Mouse (Mus musculus): Measurements from ENCODE around the gene Tceal9.
"Not testable (repeated sequence)": the region's sequence is repeated elsewhere in the genome, so short reads cannot be mapped to it uniquely, and the experiment has no call there.

Tceal9 gene

DNA sequence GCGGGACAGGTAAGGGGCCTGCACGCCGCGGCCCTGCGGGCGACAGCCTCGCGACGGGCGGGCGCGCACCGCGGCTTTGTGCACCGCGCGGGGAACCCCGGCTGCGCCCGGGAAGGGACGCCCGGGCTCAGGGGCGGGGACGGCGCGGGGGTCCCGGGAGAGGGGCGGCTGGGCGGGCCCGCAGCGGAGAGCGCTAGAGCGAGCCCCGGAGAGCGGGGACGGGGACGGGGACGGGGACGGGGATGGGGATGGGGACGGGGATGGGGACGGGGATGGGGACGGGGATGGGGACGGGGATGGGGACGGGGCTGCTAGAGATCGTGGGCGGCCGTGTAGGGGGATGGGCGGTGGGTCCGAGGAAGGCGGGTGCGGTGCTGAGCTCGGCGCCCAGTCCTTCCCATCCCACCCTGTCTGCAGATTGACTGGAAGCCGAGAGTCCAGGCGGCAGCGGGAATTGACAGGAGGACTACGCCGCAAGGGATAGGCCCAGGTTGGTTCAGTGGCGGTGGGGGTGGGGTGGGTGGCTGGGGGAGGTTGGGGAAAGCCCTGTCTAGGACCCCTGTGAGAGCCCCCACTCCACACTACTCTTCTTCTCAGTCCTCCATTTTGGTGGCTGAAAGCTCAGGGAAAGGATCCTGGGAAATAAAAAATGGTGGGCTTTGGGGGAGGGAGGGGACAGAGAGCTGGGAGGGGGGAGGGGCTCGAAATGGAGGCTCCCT lies 25.7 kb downstream of the Tceal9 start:
- not testable (repeated sequence) for DNase-seq (ENCODE audit: low spot score in 2 of 2)

DNA sequence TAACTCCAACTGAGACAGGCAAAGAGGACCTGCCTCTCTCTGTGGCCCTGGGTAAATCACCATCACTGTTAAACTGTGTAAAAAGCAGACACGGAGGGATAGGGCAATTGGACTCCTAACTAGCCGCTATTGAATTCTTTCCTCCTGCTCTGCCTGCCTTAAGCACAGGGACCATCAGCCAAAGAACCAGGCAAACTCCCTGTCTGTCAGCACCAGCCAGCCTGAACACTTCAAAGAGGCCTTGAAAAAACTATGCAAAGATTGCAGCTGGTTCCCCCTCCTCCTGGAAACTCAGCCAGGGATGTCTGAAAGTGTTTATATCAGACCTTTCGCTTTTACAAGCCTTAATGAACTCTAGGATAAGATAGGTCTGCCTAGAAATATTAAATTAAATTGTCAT lies 29.7 kb downstream of the Tceal9 start:
- DNase-seq (ENCODE audit: low spot score in 2 of 2) = no peak

DNA sequence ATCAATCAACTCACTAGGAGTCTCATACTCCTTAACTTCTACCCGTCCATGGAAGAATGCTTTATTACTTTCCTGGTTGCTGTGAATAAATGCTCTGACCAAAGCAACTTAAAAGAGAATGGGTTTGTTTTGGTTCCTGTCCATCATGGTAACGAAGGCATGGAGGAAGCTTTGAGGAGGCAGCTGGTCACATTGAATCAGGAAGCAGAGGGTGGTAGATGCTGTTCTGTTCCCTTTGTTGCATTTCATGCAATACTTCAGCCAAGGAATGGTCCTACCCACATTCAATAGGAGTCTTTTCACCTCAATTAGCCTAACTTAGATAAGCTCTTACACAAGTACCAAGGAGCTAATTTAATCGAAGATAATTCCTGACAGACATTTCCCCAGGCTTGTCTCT lies 30.5 kb downstream of the Tceal9 start:
- DNase-seq (ENCODE audit: low spot score in 2 of 2) = no peak

DNA sequence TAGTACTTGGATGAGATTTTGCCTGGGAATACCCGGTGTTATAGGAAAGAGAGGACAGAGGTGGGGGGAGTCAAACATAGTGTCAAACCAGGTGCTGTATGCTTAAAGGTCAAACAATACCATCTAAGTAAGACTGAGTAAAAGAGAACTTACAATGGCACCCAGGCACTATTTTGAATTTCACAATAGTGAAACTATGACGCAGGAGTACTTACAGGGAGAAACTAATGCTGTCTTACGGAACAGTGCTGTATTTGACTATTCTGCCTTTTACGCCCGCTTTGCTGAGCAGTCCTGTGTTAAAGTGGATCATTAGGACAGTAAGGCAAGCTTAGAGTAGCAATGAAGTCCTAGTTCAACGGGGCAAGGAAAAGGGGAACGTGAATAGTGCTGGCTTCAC lies 32.7 kb downstream of the Tceal9 start:
- no peak for DNase-seq (ENCODE audit: low spot score in 2 of 2)

DNA sequence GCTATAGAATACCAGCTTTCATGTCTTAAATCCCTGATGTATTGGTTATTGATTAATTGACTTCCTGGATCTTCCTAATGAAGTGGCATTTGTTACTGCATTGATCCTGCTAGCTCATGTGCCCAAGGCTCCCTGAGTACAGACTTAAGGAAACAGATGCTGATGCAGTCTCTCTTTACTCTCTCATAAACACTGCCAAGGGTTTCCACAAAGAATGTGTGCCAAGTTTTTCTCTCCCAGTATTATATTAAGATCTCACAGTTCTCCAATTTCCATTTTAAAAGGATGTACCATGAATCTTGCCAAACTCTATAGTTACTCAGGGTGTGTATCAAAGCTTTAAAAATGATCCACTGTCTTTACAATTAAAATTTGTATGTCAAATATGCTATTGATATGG lies 33.5 kb downstream of the Tceal9 start:
- DNase-seq (ENCODE audit: low spot score in 2 of 2) = no peak

DNA sequence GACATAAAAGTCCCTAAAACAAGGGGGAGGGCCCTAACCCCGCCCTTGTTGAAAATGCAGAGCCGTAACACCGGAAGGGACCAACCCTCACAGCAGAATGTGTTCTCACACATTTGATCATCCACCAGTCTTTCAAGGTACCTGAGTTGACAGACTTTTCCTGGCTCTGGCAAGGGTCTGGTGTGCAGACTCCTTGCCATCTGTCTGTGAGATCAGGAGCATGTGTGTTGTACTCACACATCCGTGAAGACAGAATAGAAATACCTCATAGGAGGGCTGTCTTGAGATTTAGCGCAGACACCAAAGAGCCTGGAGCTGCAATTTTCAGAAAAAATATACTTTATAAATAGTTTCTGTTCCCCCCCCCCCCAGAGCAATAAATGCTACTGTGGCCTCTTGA lies 34.5 kb downstream of the Tceal9 start:
- DNase-seq (ENCODE audit: low spot score in 2 of 2) = no peak

DNA sequence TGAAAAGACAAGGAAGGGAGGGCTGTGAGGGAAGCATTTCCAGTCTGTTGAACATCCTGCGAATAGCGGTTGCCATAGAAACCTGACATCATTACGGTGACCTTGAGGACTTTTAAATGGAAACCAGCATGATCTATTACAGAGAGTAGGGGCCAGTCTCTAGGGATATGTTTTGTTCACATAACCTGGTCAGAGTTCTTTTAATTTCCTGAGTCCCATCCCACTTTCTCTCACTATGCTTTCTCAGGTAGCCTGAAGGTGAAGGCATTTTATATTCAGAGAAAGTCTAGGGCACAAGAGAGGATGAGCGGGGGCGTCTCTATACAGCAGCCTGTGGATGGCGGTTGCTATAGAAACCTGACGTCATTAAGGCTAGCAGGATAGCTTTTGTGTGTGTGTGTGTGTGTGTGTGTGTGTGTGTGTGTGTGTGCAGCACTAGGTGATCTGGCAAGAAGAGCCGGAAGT lies 46.0 kb downstream of the Tceal9 start:
- no peak for DNase-seq (ENCODE audit: low spot score in 2 of 2)
